Mouse (Mus musculus) bone marrow, adult 2 months (tissue): ENCODE measurements at regions not wholly inside any gene's neighbourhood (a gene's known extent, or its start where the extent isn't known, plus 50 kb on each side); places are given as distances from the start of the nearest gene placed in this dataset.

ENCODE experiments used
- CTCF ChIP-seq: fragments of 200-500 bp; IDR thresholded peaks from 2 replicates; pipeline ENCODE4 v1.5.1; 2011; ENCODE audit warnings: low read length, control low read depth; ENCODE audit not compliant: control insufficient read depth, insufficient read depth
- POLR2A ChIP-seq: fragments of 200-500 bp; IDR thresholded peaks from 2 replicates; pipeline ENCODE4 v1.6.1; 2011; ENCODE audit warnings: low read depth, mild to moderate bottlenecking, control low read depth, low read length, borderline replicate concordance; ENCODE audit not compliant: control insufficient read depth

- TF ChIP-seq CTCF (no peak), POLR2A (no peak)
Measured at GRCm38 (mm10) chr7:72639566-72639965, 333.2 kb upstream of the Mctp2 start.
